Mouse (Mus musculus) midbrain, embryonic 13.5 days (tissue): ENCODE measurements around the gene Lpin1. TPM values are rescaled to one million over a fixed set of nuclear protein-coding genes. Genes with fewer than 3 reads are reported as not detected.

Source experiments
- ATAC-seq: fragments of 200-750 bp; cut with Nextera tagmentation; 2 replicates; pipeline ENCODE4 v1.8.0; 2017; ENCODE audit warnings: mild to moderate bottlenecking, moderate TSS enrichment, moderate library complexity
- H3K27ac ChIP-seq: fragments of 300-500 bp; sonication (generic); 2 replicates; pipeline ENCODE4 v1.5.1; 2015; ENCODE audit warnings: inconsistent platforms, mild to moderate bottlenecking, moderate library complexity
- H3K27me3 ChIP-seq: fragments of 300-500 bp; sonication (generic); 2 replicates; pipeline ENCODE4 v1.6.1; 2015; ENCODE audit warnings: mild to moderate bottlenecking, inconsistent platforms
- H3K36me3 ChIP-seq: fragments of 300-500 bp; sonication (generic); 2 replicates; pipeline ENCODE4 v1.6.1; 2015; ENCODE audit warnings: mild to moderate bottlenecking, inconsistent platforms
- H3K4me1 ChIP-seq: fragments of 300-500 bp; sonication (generic); replicated peaks from 2 replicates; pipeline ENCODE4 v1.6.1; 2015; ENCODE audit warnings: inconsistent platforms
- H3K4me2 ChIP-seq: fragments of 300-500 bp; sonication (generic); replicated peaks from 2 replicates; pipeline ENCODE4 v1.6.1; 2015; ENCODE audit warnings: moderate library complexity, mild to moderate bottlenecking, inconsistent platforms
- H3K4me3 ChIP-seq: fragments of 300-500 bp; sonication (generic); replicated peaks from 2 replicates; pipeline ENCODE4 v1.5.1; 2015; ENCODE audit warnings: mild to moderate bottlenecking, inconsistent platforms
- H3K9ac ChIP-seq: fragments of 300-500 bp; sonication (generic); replicated peaks from 2 replicates; pipeline ENCODE4 v1.6.1; 2015; ENCODE audit warnings: mild to moderate bottlenecking, inconsistent platforms
- H3K9me3 ChIP-seq: fragments of 300-500 bp; sonication (generic); 2 replicates; pipeline ENCODE4 v1.6.1; 2016; ENCODE audit warnings: mild to moderate bottlenecking, inconsistent platforms
- WGBS: fragments of 180-500 bp; shearing (Covaris S2); methylation state at CpG from one replicate; pipeline ENCODE4 v1.1.7; 2015; 5-methylcytosine and 5-hydroxymethylcytosine counted together
- polyA plus RNA-seq: library from polyadenylated mRNA; unstranded; fragments of >200 nt; fragmentation: Nextera tagmentation; extraction: Ambion mirVana; gene quantifications from 2 replicates; pipeline ENCODE4 v1.2.1, GENCODE M21; 2015

Lpin1 gene
- polyA plus RNA-seq, 1 experiment from 2014 or later, result 22.0 TPM

DNA sequence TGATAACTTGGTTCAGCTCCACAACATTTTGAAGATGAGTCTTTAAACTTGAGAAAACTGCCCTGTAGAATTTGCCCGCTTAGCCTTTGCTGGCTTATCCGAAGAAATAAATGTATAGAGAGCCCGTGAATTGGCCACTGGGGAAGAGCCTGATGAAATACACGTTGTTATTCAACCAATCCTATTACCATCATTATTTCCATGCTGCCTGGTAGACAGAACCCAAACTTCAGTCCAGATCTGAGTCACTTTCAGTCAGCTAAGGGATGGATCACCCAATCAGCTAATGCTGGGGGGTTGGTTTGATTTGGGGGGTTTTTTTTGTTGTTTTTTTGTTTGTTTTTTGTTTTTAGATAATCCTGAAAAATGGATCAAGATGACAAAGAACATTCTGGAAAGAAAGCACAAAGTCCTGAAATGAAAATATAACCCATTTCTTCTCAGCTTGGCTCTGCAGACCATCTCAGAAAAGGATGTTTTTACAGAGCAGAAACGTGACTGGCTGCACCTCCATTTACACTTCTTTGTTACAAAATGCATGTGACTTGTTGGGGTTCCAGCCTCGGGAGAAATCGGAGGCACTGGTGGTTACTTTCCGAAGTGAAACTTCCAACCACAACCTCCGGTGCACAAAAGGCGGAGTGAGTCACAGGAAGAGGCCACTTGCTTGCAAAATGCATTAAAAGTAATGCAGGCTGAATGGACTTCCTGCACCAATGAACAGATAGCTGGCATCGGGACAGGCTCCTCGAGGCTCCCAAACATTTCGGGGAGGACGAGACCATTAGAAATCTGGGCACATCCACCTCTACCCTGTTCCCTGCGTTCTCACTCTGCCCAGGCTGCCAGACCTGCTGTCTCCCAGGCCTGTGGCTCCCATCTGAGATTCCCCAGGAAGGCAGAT is 78.6 kb downstream of the Lpin1 start:
- no peak overlapping the region for H3K4me2 ChIP-seq
- H3K4me1 ChIP-seq, result peaks cover 11% of the 10 kb centered on the region
- H3K36me3 ChIP-seq, result peaks cover 15% of the 10 kb centered on the region
- WGBS, result 77% methylated on average over 15 of the region's 15 CpGs
- peak overlapping the region; percentile 44; the same call in 1 of the 2 replicates for H3K9ac ChIP-seq
- no peaks in the 10 kb centered on the region for H3K27me3 ChIP-seq
- peak overlapping the region; percentile 26; the same call in 1 of the 2 replicates for H3K27ac ChIP-seq
- H3K9me3 ChIP-seq, result no peaks in the 10 kb centered on the region
- H3K4me3 ChIP-seq, result no peak overlapping the region
- peak; percentile 53 for ATAC-seq

- WGBS, result 96% methylated on average over 7 of the region's 7 CpGs
These were observed 82.1 kb downstream of the Lpin1 start for GRCm38 (mm10) chr12:16528650-16529049.

DNA sequence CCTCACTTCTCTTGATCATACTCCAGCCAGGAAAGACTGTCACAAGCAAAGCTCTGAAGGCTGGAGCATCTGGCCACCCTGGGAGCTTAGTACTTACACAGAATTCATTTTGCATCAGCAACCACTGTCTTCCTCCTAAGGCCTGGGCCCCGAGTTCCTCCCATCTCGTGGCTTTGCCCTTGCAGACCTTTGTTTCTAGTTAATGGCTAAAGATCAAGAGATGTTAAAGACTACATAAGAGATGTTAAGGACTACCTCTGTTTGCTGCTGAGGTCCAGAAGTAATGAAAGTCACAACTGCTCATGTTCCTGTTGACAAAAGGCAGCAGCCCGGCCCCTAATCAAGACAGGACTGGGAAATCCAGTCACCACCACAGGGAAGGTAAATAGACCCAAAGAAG is 82.8 kb downstream of the Lpin1 start:
- H3K4me3 ChIP-seq, result no peak overlapping the region
- no peak overlapping the region for H3K4me2 ChIP-seq
- no peaks in the 10 kb centered on the region for H3K9me3 ChIP-seq
- 84% methylated on average over 3 of the region's 3 CpGs for WGBS
- H3K27ac ChIP-seq, result no peak overlapping the region
- H3K27me3 ChIP-seq, result no peaks in the 10 kb centered on the region
- no peak for ATAC-seq
- peaks cover 3% of the 10 kb centered on the region for H3K4me1 ChIP-seq
- no peaks in the 10 kb centered on the region for H3K36me3 ChIP-seq
- no peak overlapping the region for H3K9ac ChIP-seq

More at GRCm38 (mm10) chr12:16528650-16529049, 82.1 kb downstream of the Lpin1 start:
- no peak for ATAC-seq
- peaks cover 10% of the 10 kb centered on the region for H3K4me1 ChIP-seq
- H3K9ac ChIP-seq, result no peak overlapping the region
- no peak overlapping the region for H3K4me2 ChIP-seq
- no peak overlapping the region for H3K4me3 ChIP-seq
- no peaks in the 10 kb centered on the region for H3K9me3 ChIP-seq
- no peaks in the 10 kb centered on the region for H3K27me3 ChIP-seq
- H3K27ac ChIP-seq, result no peak overlapping the region
- H3K36me3 ChIP-seq, result no peaks in the 10 kb centered on the region

- H3K4me1 ChIP-seq, result no peaks in the 10 kb centered on the region
- H3K27ac ChIP-seq, result no peak overlapping the region
- no peak for ATAC-seq
- H3K9me3 ChIP-seq, result no peaks in the 10 kb centered on the region
- no peak overlapping the region for H3K9ac ChIP-seq
- no peak overlapping the region for H3K4me2 ChIP-seq
- no peak overlapping the region for H3K4me3 ChIP-seq
- H3K27me3 ChIP-seq, result no peaks in the 10 kb centered on the region
- WGBS, result 87% methylated on average over 5 of the region's 5 CpGs
- no peaks in the 10 kb centered on the region for H3K36me3 ChIP-seq
These were observed 83.9 kb downstream of the Lpin1 start for GRCm38 (mm10) chr12:16526862-16527261.

- no peak overlapping the region for H3K9ac ChIP-seq
- no peak overlapping the region for H3K4me2 ChIP-seq
- H3K27me3 ChIP-seq, result no peaks in the 10 kb centered on the region
- no peaks in the 10 kb centered on the region for H3K36me3 ChIP-seq
- no peak for ATAC-seq
- H3K4me1 ChIP-seq, result no peaks in the 10 kb centered on the region
- no peaks in the 10 kb centered on the region for H3K9me3 ChIP-seq
- H3K27ac ChIP-seq, result no peak overlapping the region
- WGBS, result 96% methylated on average over 2 of the region's 2 CpGs
- H3K4me3 ChIP-seq, result no peak overlapping the region
These were observed 84.6 kb downstream of the Lpin1 start for GRCm38 (mm10) chr12:16526134-16526533.

- 0 out of 2 replicates have a peak, but pooled peaks have one; percentile 24 for ATAC-seq
- H3K4me1 ChIP-seq, result no peaks in the 10 kb centered on the region
- H3K9ac ChIP-seq, result no peak overlapping the region
- H3K27ac ChIP-seq, result no peak overlapping the region
- WGBS, result 89% methylated on average over 9 of the region's 9 CpGs
- no peaks in the 10 kb centered on the region for H3K9me3 ChIP-seq
- H3K27me3 ChIP-seq, result no peaks in the 10 kb centered on the region; the same call in 1 of the 2 replicates
- H3K4me3 ChIP-seq, result no peak overlapping the region
- no peaks in the 10 kb centered on the region for H3K36me3 ChIP-seq
- no peak overlapping the region for H3K4me2 ChIP-seq
These were observed 95.6 kb downstream of the Lpin1 start for GRCm38 (mm10) chr12:16515183-16515582.

- no peak overlapping the region for H3K4me3 ChIP-seq
- H3K9me3 ChIP-seq, result no peaks in the 10 kb centered on the region
- 87% methylated on average over 1 of the region's 1 CpGs for WGBS
These were observed 97.8 kb downstream of the Lpin1 start for GRCm38 (mm10) chr12:16512991-16513390.

DNA sequence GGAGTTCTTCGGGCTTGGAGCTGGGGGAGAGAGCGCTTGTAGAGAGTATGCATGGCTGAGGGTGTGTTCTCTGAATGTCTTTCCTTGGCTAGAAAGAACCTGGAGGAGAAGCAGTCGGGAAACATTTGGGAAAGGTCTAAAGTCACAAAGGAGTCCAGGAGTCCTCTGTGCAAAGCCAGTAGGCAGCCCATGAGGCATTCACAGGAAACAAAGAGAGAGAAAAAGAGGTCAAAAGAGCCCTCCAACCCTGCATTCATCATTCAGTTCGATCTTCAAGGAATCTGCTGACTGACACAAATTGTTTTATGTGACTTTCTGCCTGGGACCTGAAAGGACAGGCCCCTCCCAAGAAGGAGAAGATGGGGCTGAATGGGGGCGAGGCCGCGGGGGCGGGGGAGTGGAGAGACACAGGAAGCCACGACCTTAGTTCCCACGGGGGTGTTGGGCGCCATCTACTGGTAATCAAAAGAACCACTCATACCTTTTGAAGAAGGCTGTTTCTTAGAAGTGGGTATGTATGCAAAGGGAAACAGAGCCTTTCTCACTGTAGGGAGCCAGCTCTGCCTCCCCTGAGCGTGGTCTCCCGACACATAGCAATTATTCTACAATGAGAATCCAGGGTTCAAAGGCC is 101.5 kb downstream of the Lpin1 start:
- no peaks in the 10 kb centered on the region for H3K9me3 ChIP-seq
- peak; percentile 78 for ATAC-seq
- H3K27ac ChIP-seq, result 0 out of 2 replicates have a peak overlapping the region, but pooled peaks have one; percentile 3
- H3K4me2 ChIP-seq, result peak overlapping the region; percentile 40
- peaks cover 20% of the 10 kb centered on the region for H3K4me1 ChIP-seq
- 9% methylated on average over 13 of the region's 13 CpGs for WGBS
- H3K4me3 ChIP-seq, result peak overlapping the region; percentile 14; the same call in 1 of the 2 replicates
- peak overlapping the region; percentile 17 for H3K9ac ChIP-seq
- no peaks in the 10 kb centered on the region; the same call in 1 of the 2 replicates for H3K27me3 ChIP-seq
- H3K36me3 ChIP-seq, result no peaks in the 10 kb centered on the region

More at GRCm38 (mm10) chr12:16512991-16513390, 97.8 kb downstream of the Lpin1 start:
- Histone ChIP-seq H3K4me2 (no peak overlapping the region), H3K27me3 (no peaks in the 10 kb centered on the region; the same call in 1 of the 2 replicates), H3K36me3 (no peaks in the 10 kb centered on the region), H3K4me1 (peaks cover 11% of the 10 kb centered on the region), H3K27ac (no peak overlapping the region), H3K9ac (no peak overlapping the region)
- no peak for ATAC-seq

DNA sequence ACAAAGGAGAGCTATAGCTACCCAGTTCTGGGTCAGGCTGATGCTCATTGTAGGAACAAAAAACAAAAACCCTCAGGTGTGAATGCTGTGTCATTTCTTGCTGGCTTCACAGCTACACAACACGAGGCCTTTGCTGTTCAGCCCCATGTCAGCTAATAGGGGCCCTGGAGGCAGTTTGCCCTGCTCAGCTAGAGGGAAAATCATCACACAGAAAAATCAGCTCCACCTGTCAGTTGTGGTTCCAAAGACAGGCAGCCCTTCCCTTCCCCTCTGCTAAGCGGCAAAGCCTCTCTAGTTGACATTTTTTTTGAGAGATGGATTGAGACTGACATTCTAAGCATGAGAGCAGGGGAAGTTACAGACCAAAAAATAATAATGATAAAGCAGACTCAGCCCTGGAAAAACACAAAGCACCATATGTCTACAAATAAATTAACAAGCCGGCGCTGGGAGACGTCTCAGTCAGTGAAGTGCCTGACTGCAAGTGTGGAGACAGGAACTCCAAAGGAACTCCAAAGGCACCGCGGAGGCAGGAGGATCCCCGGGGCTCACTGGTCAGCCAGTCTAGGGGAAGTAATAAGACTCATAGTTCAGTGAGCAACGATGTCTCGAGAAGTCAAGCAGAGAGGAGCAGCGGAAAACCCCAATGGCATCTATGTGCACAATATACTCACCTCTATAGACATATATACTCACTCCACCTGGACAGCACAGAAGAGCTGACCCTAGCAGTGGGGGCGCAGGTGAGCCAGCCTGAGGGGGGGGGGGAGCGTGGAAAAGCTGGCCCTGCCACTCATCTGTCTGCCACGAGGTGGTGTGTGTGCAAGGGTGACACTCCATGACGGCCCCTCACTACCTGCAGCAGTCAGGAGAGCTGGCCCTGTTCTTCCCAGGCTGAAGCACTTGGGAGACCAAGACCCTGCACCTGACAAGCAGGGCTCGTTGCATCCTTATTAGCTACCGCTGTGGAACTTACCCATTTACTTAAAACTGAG is 103.7 kb downstream of the Lpin1 start:
- Histone ChIP-seq H3K4me3 (no peak overlapping the region), H3K27me3 (no peaks in the 10 kb centered on the region; the same call in 1 of the 2 replicates), H3K4me2 (no peak overlapping the region), H3K4me1 (peaks cover 20% of the 10 kb centered on the region), H3K9ac (no peak overlapping the region), H3K9me3 (no peaks in the 10 kb centered on the region), H3K27ac (0 out of 2 replicates have a peak overlapping the region, but pooled peaks have one; percentile 11), H3K36me3 (no peaks in the 10 kb centered on the region)
- WGBS, result 63% methylated on average over 17 of the region's 17 CpGs
- 0 out of 2 replicates have a peak, but pooled peaks have one; percentile 25 for ATAC-seq

DNA sequence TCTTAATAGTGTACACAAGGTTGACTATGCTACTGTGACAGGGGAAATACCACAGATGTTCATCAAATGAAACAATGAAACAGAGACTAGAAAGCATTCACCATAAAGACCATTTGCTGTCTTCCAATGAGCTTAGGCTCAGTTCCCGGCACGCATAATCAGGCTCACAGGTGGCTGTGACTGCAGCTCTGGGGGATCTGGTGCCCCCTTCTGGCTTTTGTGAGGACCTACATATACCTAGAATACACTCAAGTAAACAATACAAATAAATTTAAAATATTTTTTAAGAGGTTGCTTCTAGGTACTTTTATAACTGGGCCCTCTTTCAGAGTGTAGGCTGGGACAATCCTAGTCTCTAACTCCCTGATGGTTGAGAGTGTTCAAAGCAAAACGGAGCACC is 106.5 kb downstream of the Lpin1 start:
- Histone ChIP-seq H3K4me1 (peaks cover 13% of the 10 kb centered on the region), H3K9me3 (no peaks in the 10 kb centered on the region), H3K36me3 (no peaks in the 10 kb centered on the region), H3K4me2 (no peak overlapping the region), H3K27ac (no peak overlapping the region), H3K4me3 (no peak overlapping the region), H3K27me3 (no peaks in the 10 kb centered on the region), H3K9ac (no peak overlapping the region)
- 86% methylated on average over 3 of the region's 3 CpGs for WGBS
- no peak for ATAC-seq

- Histone ChIP-seq H3K36me3 (no peaks in the 10 kb centered on the region), H3K9ac (no peak overlapping the region), H3K27me3 (no peaks in the 10 kb centered on the region), H3K4me1 (no peaks in the 10 kb centered on the region), H3K4me2 (no peak overlapping the region), H3K27ac (no peak overlapping the region), H3K9me3 (no peaks in the 10 kb centered on the region), H3K4me3 (no peak overlapping the region)
- ATAC-seq, result 0 out of 2 replicates have a peak, but pooled peaks have one; percentile 43
- 48% methylated on average over 4 of the region's 4 CpGs for WGBS
These were observed 112.8 kb downstream of the Lpin1 start for GRCm38 (mm10) chr12:16497960-16498359.
